Mouse (Mus musculus): ENCODE data around the gene Zfp429. TPM values are rescaled to one million over a fixed set of nuclear protein-coding genes. Genes with fewer than 3 reads are reported as not detected.

Zfp429 gene
- polyA plus RNA-seq, 1 experiment from 2014 or later, result 4.8 TPM

- 0% methylated on average over 15 of the region's 15 CpGs for WGBS
Measured at GRCm38 (mm10) chr13:67360131-67360744, 39.4 kb downstream of the Zfp429 start, which contains the start of the genes Gm28044 and Zfp953. Gene Gm28044, minus strand, starts transcription at chr13:67360536. Gene Zfp953, minus strand, starts transcription at chr13:67360605.

GRCm38 (mm10) chr13:67351854-67352253 lies 47.8 kb downstream of the Zfp429 start:
- no peak for TF ChIP-seq EP300 (optimal IDR thresholded peaks at IDR 0.05)
- TF ChIP-seq CTCF (IDR thresholded peaks at IDR 0.05; ENCODE audit: low read depth), result no peak
- Histone ChIP-seq H3K9ac (ENCODE audit: low read length) (no peak overlapping the region), H3K4me2 (replicated peaks; ENCODE audit: low read depth) (no peak overlapping the region), H3K9me3 (ENCODE audit: control insufficient read depth, low read length) (no peaks in the 10 kb centered on the region), H3K27me3 (ENCODE audit: control insufficient read depth, insufficient read depth, low read length) (no peaks in the 10 kb centered on the region), H3K27ac (replicated peaks) (no peak overlapping the region), H3K36me3 (ENCODE audit: control insufficient read depth, insufficient read depth, low read length) (no peaks in the 10 kb centered on the region), H3K4me3 (ENCODE audit: low read depth, low read length) (no peak overlapping the region), H3K4me1 (replicated peaks; ENCODE audit: control insufficient read depth, insufficient read depth) (no peaks in the 10 kb centered on the region)
- no peak for DNase-seq (ENCODE audit: low spot score)
- no peak for ATAC-seq (ENCODE audit: low FRiP score, low TSS enrichment)

More at GRCm38 (mm10) chr13:67360131-67360744, 39.4 kb downstream of the Zfp429 start, which contains the start of the genes Gm28044 and Zfp953:
- Histone ChIP-seq H3K4me2 (replicated peaks; ENCODE audit: low read depth) (peak within 1 kb of the TSS; percentile 71), H3K9me3 (ENCODE audit: control insufficient read depth, low read length) (no peaks in the 10 kb centered on the region), H3K4me1 (replicated peaks; ENCODE audit: control insufficient read depth, insufficient read depth) (0 out of 2 replicates have a peak, but pooled peaks cover 2% of the 10 kb centered on the region), H3K27me3 (ENCODE audit: control insufficient read depth, insufficient read depth, low read length) (no peaks in the 10 kb centered on the region), H3K36me3 (ENCODE audit: control insufficient read depth, insufficient read depth, low read length) (no peaks in the 10 kb centered on the region), H3K4me3 (ENCODE audit: low read depth, low read length) (peak within 1 kb of the TSS; percentile 77), H3K9ac (ENCODE audit: low read length) (peak within 1 kb of the TSS; percentile 70), H3K27ac (replicated peaks) (peak within 1 kb of the TSS; percentile 83)
- DNase-seq (ENCODE audit: low spot score) (peak; percentile 90), ATAC-seq (ENCODE audit: low FRiP score, low TSS enrichment) (peak; percentile 94)
- TF ChIP-seq CTCF (IDR thresholded peaks at IDR 0.05; ENCODE audit: low read depth) (peak; percentile 58), EP300 (optimal IDR thresholded peaks at IDR 0.05) (no peak)

- Histone ChIP-seq H3K36me3 (ENCODE audit: control insufficient read depth, insufficient read depth, low read length) (0 out of 2 replicates have a peak, but pooled peaks cover 3% of the 10 kb centered on the region), H3K9ac (ENCODE audit: low read length) (no peak overlapping the region), H3K27ac (replicated peaks) (no peak overlapping the region), H3K4me2 (replicated peaks; ENCODE audit: low read depth) (no peak overlapping the region), H3K9me3 (ENCODE audit: control insufficient read depth, low read length) (no peaks in the 10 kb centered on the region), H3K4me1 (replicated peaks; ENCODE audit: control insufficient read depth, insufficient read depth) (no peaks in the 10 kb centered on the region), H3K27me3 (ENCODE audit: control insufficient read depth, insufficient read depth, low read length) (no peaks in the 10 kb centered on the region), H3K4me3 (ENCODE audit: low read depth, low read length) (no peak overlapping the region)
- TF ChIP-seq EP300 (optimal IDR thresholded peaks at IDR 0.05) (no peak), CTCF (IDR thresholded peaks at IDR 0.05; ENCODE audit: low read depth) (no peak)
- ATAC-seq (ENCODE audit: low FRiP score, low TSS enrichment), result no peak
- WGBS, result 83% methylated on average over 2 of the region's 2 CpGs
- no peak for DNase-seq (ENCODE audit: low spot score)
Measured at GRCm38 (mm10) chr13:67343422-67343821, 56.2 kb downstream of the Zfp429 start.

Other genes with a start within 250 kb of the Zfp429 start
- 4.1 and 4.2 TPM in 2 replicates for gene Rsl1, start 226.6 kb downstream of the Zfp429 start, polyA plus RNA-seq (2015; fragmentation: Nextera tagmentation; extraction: Ambion mirVana)
- 0.68 and 0.82 TPM in 2 replicates for gene Zfp455, start 205.3 kb downstream of the Zfp429 start, polyA plus RNA-seq (2015; fragmentation: Nextera tagmentation; extraction: Ambion mirVana)
- 0.64 and 0.68 TPM in 2 replicates for gene Zfp458, start 121.4 kb downstream of the Zfp429 start, polyA plus RNA-seq (2015; fragmentation: Nextera tagmentation; extraction: Ambion mirVana)
- 0.58 and 0.70 TPM in 2 replicates for gene Zfp457, start 93.3 kb downstream of the Zfp429 start, polyA plus RNA-seq (2015; fragmentation: Nextera tagmentation; extraction: Ambion mirVana)
- 1.1 and 1.2 TPM in 2 replicates for gene Zfp595, start 67.2 kb downstream of the Zfp429 start, polyA plus RNA-seq (2015; fragmentation: Nextera tagmentation; extraction: Ambion mirVana)
- not detected in 2 replicates for gene Gm28044, start 39.3 kb downstream of the Zfp429 start, polyA plus RNA-seq (2015; fragmentation: Nextera tagmentation; extraction: Ambion mirVana)
- 0.61 and 0.63 TPM in 2 replicates for gene Zfp953, start 39.2 kb downstream of the Zfp429 start, polyA plus RNA-seq (2015; fragmentation: Nextera tagmentation; extraction: Ambion mirVana)
- gene Gm28041, start 24.1 kb downstream of the Zfp429 start, polyA plus RNA-seq (2015; fragmentation: Nextera tagmentation; extraction: Ambion mirVana), result 0.44 and 0.47 TPM in 2 replicates
- 0.97 and 1.0 TPM in 2 replicates for gene Zfp456, start 24.0 kb downstream of the Zfp429 start, polyA plus RNA-seq (2015; fragmentation: Nextera tagmentation; extraction: Ambion mirVana)
- 1.3 and 1.5 TPM in 2 replicates for gene Zfp459, start 21.6 kb upstream of the Zfp429 start, polyA plus RNA-seq (2015; fragmentation: Nextera tagmentation; extraction: Ambion mirVana)
- gene Zfp874a, start 51.8 kb upstream of the Zfp429 start, polyA plus RNA-seq (2015; fragmentation: Nextera tagmentation; extraction: Ambion mirVana), result 4.6 and 4.7 TPM in 2 replicates
- 1.9 and 2.4 TPM in 2 replicates for gene Zfp874b, start 84.4 kb upstream of the Zfp429 start, polyA plus RNA-seq (2015; fragmentation: Nextera tagmentation; extraction: Ambion mirVana)
- gene Zfp58, start 100.7 kb upstream of the Zfp429 start, polyA plus RNA-seq (2015; fragmentation: Nextera tagmentation; extraction: Ambion mirVana), result 5.6 and 5.8 TPM in 2 replicates
- not detected in 2 replicates for gene Gm26965, start 126.3 kb upstream of the Zfp429 start, polyA plus RNA-seq (2015; fragmentation: Nextera tagmentation; extraction: Ambion mirVana)
- gene Zfp87, start 126.4 kb upstream of the Zfp429 start, polyA plus RNA-seq (2015; fragmentation: Nextera tagmentation; extraction: Ambion mirVana), result 27.4 and 29.3 TPM in 2 replicates
- 3.8 and 4.1 TPM in 2 replicates for gene Zfp748, start 154.0 kb upstream of the Zfp429 start, polyA plus RNA-seq (2015; fragmentation: Nextera tagmentation; extraction: Ambion mirVana)
- 1.6 and 1.9 TPM in 2 replicates for gene Zfp729b, start 209.9 kb upstream of the Zfp429 start, polyA plus RNA-seq (2015; fragmentation: Nextera tagmentation; extraction: Ambion mirVana)
- gene Gm49345, start 237.9 kb upstream of the Zfp429 start, polyA plus RNA-seq (2015; fragmentation: Nextera tagmentation; extraction: Ambion mirVana), result 0.08 TPM in 1 of 2 replicates, not detected in the other
- 1.2 and 1.6 TPM in 2 replicates for gene Zfp729a, start 238.0 kb upstream of the Zfp429 start, polyA plus RNA-seq (2015; fragmentation: Nextera tagmentation; extraction: Ambion mirVana)